Mouse (Mus musculus) limb, embryonic 15.5 days (tissue): ENCODE data around the gene Nop14. TPM values are rescaled to one million over a fixed set of nuclear protein-coding genes. Genes with fewer than 3 reads are reported as not detected.

Experiments used
- ATAC-seq: fragments of 200-750 bp; cut with Nextera tagmentation; 2 replicates; pipeline ENCODE4 v1.8.0; 2017; ENCODE audit warnings: low read depth, moderate TSS enrichment; ENCODE audit not compliant: insufficient number of reproducible peaks, low FRiP score, low TSS enrichment
- H3K27ac ChIP-seq: fragments of 300-500 bp; sonication (generic); 2 replicates; pipeline ENCODE4 v1.5.1; 2015; ENCODE audit warnings: moderate library complexity, mild to moderate bottlenecking, inconsistent platforms
- H3K27me3 ChIP-seq: fragments of 300-500 bp; sonication (generic); 2 replicates; pipeline ENCODE4 v1.6.1; 2015; ENCODE audit warnings: inconsistent platforms
- H3K36me3 ChIP-seq: fragments of 300-500 bp; sonication (generic); 2 replicates; pipeline ENCODE4 v1.6.1; 2015; ENCODE audit warnings: inconsistent platforms
- H3K4me1 ChIP-seq: fragments of 300-500 bp; sonication (generic); 2 replicates; pipeline ENCODE4 v1.6.1; 2015; ENCODE audit warnings: inconsistent platforms
- H3K4me2 ChIP-seq: fragments of 300-500 bp; sonication (generic); 2 replicates; pipeline ENCODE4 v1.6.1; 2015; ENCODE audit warnings: mild to moderate bottlenecking, inconsistent platforms
- H3K4me3 ChIP-seq: fragments of 300-500 bp; sonication (generic); 2 replicates; pipeline ENCODE4 v1.5.1; 2015; ENCODE audit warnings: mild to moderate bottlenecking, inconsistent platforms
- H3K9ac ChIP-seq: fragments of 300-500 bp; sonication (generic); 2 replicates; pipeline ENCODE4 v1.6.1; 2015; ENCODE audit warnings: inconsistent platforms
- H3K9me3 ChIP-seq: fragments of 300-500 bp; sonication (generic); 2 replicates; pipeline ENCODE4 v1.6.1; 2016; ENCODE audit warnings: inconsistent platforms
- WGBS: fragments of 180-500 bp; shearing (Covaris S2); methylation state at CpG from one replicate; pipeline ENCODE4 v1.1.7; 2015; 5-methylcytosine and 5-hydroxymethylcytosine counted together
- polyA plus RNA-seq: library from polyadenylated mRNA; unstranded; fragments of >200 nt; fragmentation: Nextera tagmentation; extraction: Ambion mirVana; gene quantifications from 2 replicates; pipeline ENCODE4 v1.2.1, GENCODE M21; 2015

Gene Nop14
- polyA plus RNA-seq, 1 experiment from 2014 or later: 24.5 TPM

- Histone ChIP-seq H3K9me3 (no peaks in the 10 kb centered on the region), H3K27ac (no peak overlapping the region), H3K4me2 (no peak overlapping the region), H3K27me3 (no peaks in the 10 kb centered on the region), H3K9ac (no peak overlapping the region), H3K36me3 (peaks cover 90% of the 10 kb centered on the region), H3K4me3 (no peak overlapping the region), H3K4me1 (no peaks in the 10 kb centered on the region)
- WGBS: 86% methylated on average over 5 of the region's 5 CpGs
- no peak for ATAC-seq
Observed at GRCm38 (mm10) chr5:34652961-34653360, 7.0 kb downstream of the Nop14 start.

DNA sequence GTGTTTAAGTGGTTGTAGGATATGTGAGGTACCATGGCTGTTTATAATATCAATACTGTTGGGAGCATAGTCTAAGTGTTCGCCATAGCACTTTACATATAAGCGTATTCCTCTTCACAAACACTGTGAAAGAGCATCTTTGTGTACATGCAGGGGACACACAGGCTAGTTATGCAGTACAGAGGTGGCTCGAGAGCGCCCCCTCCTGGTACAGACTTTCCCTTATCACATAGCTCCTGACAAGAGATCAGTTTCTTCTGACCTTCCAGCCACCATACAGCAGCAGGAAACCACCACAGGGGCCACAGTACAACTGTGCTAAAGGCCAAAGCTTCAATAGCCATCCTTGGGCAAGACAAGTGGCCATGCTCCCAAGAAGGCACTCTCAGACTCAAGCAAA, 12.4 kb downstream of the Nop14 start:
- H3K36me3 ChIP-seq: peaks cover 97% of the 10 kb centered on the region
- H3K4me2 ChIP-seq: no peak overlapping the region
- no peak overlapping the region for H3K4me3 ChIP-seq
- ATAC-seq: no peak
- H3K9me3 ChIP-seq: no peaks in the 10 kb centered on the region
- H3K27ac ChIP-seq: no peak overlapping the region
- H3K9ac ChIP-seq: no peak overlapping the region
- H3K4me1 ChIP-seq: no peaks in the 10 kb centered on the region
- no peaks in the 10 kb centered on the region for H3K27me3 ChIP-seq
- WGBS: 56% methylated on average over 4 of the region's 4 CpGs

DNA sequence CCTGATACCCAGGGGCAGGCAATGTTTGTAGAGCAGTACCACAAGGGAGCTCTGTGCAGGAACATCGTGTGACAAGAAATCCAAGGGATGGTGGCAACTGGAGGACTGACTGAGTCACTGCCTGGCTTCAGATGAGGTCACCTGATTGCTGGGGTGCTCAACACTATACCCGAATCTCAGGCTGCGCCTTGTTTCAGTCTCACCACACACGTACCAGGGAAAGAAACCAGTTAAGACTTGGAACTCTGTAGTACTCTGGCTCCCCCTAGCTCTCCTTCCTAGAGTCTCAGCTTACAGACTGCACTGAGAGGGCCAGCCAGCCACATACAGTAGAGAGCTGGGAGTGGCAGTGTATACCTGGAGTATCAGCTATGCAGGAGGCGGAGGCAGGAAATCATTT, 17.0 kb downstream of the Nop14 start:
- Histone ChIP-seq H3K4me3 (no peak overlapping the region), H3K9ac (no peak overlapping the region), H3K27ac (no peak overlapping the region), H3K36me3 (peaks cover 92% of the 10 kb centered on the region), H3K9me3 (no peaks in the 10 kb centered on the region), H3K27me3 (no peaks in the 10 kb centered on the region), H3K4me2 (no peak overlapping the region), H3K4me1 (no peaks in the 10 kb centered on the region)
- 70% methylated on average over 5 of the region's 5 CpGs for WGBS
- ATAC-seq: no peak

DNA sequence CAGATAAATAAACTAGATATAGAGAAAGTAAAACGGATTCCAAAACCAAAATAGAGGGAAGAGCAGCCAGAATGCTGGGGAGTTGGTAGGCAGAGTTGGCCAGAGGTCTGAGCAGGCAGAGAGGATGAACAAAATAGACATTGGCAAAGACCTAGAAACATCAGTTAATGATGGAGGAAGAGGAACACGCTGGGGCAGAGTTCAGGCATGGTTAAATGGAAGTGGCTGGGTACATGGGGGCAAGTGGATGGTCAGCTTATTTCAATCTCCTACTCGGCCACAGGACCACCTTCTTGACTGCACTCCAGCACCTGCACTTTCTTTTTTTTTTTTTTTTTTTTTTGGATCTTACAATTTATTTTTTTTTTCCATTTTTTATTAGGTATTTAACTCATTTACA, 18.0 kb downstream of the Nop14 start:
- no peaks in the 10 kb centered on the region for H3K27me3 ChIP-seq
- H3K4me3 ChIP-seq: no peak overlapping the region
- H3K4me1 ChIP-seq: peaks cover 8% of the 10 kb centered on the region; the same call in 1 of the 2 replicates
- H3K9ac ChIP-seq: no peak overlapping the region
- ATAC-seq: no peak
- WGBS: 90% methylated on average over 3 of the region's 3 CpGs
- peaks cover 89% of the 10 kb centered on the region for H3K36me3 ChIP-seq
- no peaks in the 10 kb centered on the region for H3K9me3 ChIP-seq
- H3K4me2 ChIP-seq: no peak overlapping the region
- H3K27ac ChIP-seq: no peak overlapping the region

DNA sequence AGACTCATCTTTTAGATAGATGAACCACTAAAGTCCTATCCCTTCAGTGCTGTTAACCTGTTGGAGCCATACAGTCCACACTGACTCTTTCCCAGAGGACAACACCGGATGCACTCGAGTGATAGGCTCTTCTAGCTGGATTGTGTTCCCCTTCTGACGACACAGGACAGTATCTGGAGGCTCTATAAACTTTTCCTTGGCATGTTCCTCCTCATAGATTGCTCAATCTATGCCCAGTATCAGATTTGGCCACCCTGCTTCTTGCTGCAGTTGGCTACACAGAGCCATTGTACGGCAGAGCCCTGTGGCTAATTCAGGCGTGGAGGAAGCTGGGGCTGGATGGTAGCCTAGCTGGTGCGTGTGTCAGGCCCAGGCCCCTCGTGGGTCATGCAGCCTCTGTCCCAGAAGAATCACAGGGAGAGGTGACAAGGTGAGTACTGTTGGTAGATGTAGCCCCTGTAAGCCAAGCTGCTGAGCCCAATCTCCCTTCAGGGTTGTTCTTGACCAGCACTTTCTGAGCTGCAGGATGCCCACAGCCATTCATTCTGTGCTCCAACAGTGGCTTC, 22.3 kb downstream of the Nop14 start:
- Histone ChIP-seq H3K36me3 (peaks cover 76% of the 10 kb centered on the region), H3K9ac (peak overlapping the region; percentile 61; the same call in 1 of the 2 replicates), H3K9me3 (no peaks in the 10 kb centered on the region), H3K4me3 (peak overlapping the region; percentile 69), H3K4me1 (peaks cover 32% of the 10 kb centered on the region), H3K27me3 (no peaks in the 10 kb centered on the region), H3K4me2 (peak overlapping the region; percentile 89), H3K27ac (peak overlapping the region; percentile 95; the same call in 1 of the 2 replicates)
- 73% methylated on average over 7 of the region's 7 CpGs for WGBS
- no peak for ATAC-seq

DNA sequence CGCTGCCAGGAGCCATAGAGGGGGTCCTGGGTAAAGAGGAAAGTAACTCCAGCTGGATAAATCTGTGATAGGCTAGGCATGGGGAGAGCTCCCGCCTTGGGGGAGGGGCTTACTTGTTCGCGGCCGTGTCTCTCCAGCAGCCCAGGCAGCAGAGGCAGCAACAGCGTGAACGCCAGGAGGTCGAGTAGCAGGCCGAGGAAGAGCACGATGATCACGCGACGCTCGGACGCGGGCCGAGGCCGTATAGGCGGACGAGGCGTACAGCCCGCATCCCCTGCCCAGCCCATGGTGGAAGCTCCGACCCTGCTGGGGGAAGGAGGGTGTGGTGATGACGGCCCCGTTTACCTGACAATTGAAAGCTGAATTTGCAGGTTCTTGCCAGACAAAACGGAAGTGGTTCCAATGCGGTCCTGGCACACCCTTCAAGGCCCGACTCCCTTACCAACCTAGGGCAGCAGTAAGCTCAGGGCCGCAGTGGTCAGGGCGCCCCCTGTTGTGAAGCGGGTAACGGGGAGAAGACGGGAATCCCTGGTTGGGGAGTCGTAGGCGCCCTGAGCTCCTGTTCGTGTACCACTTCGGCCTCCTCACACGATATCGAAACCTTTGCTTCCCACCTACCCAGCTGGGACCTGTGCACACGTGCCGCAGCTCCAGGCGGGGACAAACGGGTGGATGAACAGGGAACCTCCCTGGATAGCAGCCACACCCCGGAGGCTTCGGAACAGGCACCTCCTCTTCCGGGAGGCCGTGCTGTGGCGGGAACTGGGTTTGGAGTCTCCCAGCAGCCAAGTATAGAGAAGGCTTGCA, 23.3 kb downstream of the Nop14 start, which contains the start of gene Mfsd10:
Gene Mfsd10, minus strand, starts transcription at position 732 of the 807 bp plus-strand sequence.
- H3K4me3 ChIP-seq: peak within 1 kb of the TSS; percentile 69
- peak within 1 kb of the TSS; percentile 95 for H3K27ac ChIP-seq
- H3K27me3 ChIP-seq: no peaks in the 10 kb centered on the region
- peak within 1 kb of the TSS; percentile 89 for H3K4me2 ChIP-seq
- under 1% methylated on average over 48 of the region's 48 CpGs for WGBS
- H3K36me3 ChIP-seq: peaks cover 82% of the 10 kb centered on the region
- peak; percentile 85 for ATAC-seq
- H3K4me1 ChIP-seq: peaks cover 32% of the 10 kb centered on the region
- H3K9me3 ChIP-seq: no peaks in the 10 kb centered on the region
- peak within 1 kb of the TSS; percentile 61 for H3K9ac ChIP-seq

GRCm38 (mm10) chr5:34635665-34636192, 24.2 kb downstream of the Nop14 start:
- 60% methylated on average over 10 of the region's 10 CpGs for whole genome bisulfite sequencing
- Histone ChIP-seq H3K4me2 (peak overlapping the region; percentile 89), H3K27me3 (no peaks in the 10 kb centered on the region), H3K9me3 (no peaks in the 10 kb centered on the region), H3K4me1 (peaks cover 32% of the 10 kb centered on the region), H3K9ac (0 out of 2 replicates have a peak overlapping the region, but pooled peaks have one; percentile 61), H3K4me3 (peak overlapping the region; percentile 69), H3K27ac (peak overlapping the region; percentile 43), H3K36me3 (peaks cover 82% of the 10 kb centered on the region)
- ATAC-seq: no peak

GRCm38 (mm10) chr5:34634746-34635400, 25.1 kb downstream of the Nop14 start:
- Histone ChIP-seq H3K36me3 (peaks cover 82% of the 10 kb centered on the region), H3K4me2 (no peak overlapping the region), H3K9me3 (no peaks in the 10 kb centered on the region), H3K4me3 (no peak overlapping the region), H3K9ac (0 out of 2 replicates have a peak overlapping the region, but pooled peaks have one; percentile 7), H3K4me1 (peaks cover 32% of the 10 kb centered on the region), H3K27ac (peak overlapping the region; percentile 59; the same call in 1 of the 2 replicates), H3K27me3 (no peaks in the 10 kb centered on the region)
- no peak for ATAC-seq
- WGBS: 91% methylated on average over 13 of the region's 13 CpGs

- peak overlapping the region; percentile 59 for H3K27ac ChIP-seq
- WGBS: 51% methylated on average over 4 of the region's 4 CpGs
- peaks cover 32% of the 10 kb centered on the region for H3K4me1 ChIP-seq
- H3K9me3 ChIP-seq: no peaks in the 10 kb centered on the region
- no peak overlapping the region for H3K4me3 ChIP-seq
- H3K4me2 ChIP-seq: no peak overlapping the region
- peaks cover 82% of the 10 kb centered on the region for H3K36me3 ChIP-seq
- H3K9ac ChIP-seq: no peak overlapping the region
- ATAC-seq: no peak
- H3K27me3 ChIP-seq: no peaks in the 10 kb centered on the region
Observed at GRCm38 (mm10) chr5:34633641-34634040, 26.3 kb downstream of the Nop14 start.

DNA sequence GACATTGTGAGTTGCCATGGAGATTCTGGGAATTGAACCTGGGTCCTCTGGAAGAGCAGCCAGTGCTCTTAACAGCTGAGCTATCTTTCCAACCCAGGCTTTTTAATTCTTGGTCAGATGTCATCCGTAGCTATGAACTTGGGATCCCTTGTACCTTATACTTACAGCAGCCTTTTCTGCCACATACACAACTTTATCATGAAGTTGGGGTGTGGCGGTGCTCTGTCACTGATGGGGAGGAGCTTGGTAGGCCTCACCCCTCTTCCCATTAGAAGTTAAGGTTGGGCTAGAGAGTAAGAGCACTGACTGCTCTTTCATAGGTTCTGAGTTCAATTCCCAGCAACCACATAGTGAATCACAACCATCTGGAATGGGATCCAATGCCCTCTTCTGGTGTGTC, 27.0 kb downstream of the Nop14 start:
- no peak overlapping the region for H3K27ac ChIP-seq
- H3K4me3 ChIP-seq: no peak overlapping the region
- H3K27me3 ChIP-seq: no peaks in the 10 kb centered on the region
- WGBS: 92% methylated on average over 2 of the region's 2 CpGs
- peaks cover 82% of the 10 kb centered on the region for H3K36me3 ChIP-seq
- H3K4me1 ChIP-seq: peaks cover 32% of the 10 kb centered on the region
- H3K9ac ChIP-seq: no peak overlapping the region
- no peaks in the 10 kb centered on the region for H3K9me3 ChIP-seq
- no peak overlapping the region for H3K4me2 ChIP-seq
- ATAC-seq: no peak

DNA sequence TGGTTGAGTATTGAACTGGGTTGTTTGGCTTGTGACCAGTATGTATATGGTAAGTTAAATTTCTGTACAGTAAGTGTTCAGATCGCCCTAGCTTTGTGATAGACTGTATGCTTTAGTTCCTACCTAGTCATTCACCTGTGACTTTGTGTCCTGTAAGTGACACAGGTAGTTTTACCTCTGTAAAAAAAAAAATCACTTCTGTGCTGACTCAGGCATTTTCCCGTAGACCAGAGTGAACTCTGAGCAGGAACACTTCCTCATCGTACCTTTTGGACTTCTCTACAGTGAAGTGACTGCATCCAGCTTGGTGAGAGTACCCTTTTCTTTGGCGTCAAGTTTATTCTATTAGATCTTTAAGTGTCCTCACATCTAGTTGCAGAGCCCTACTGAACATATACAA, 50.0 kb downstream of the Nop14 start:
- ATAC-seq: no peak

More for the DNA sequence above, 50.0 kb downstream of the Nop14 start:
- Histone ChIP-seq H3K9me3 (no peaks in the 10 kb centered on the region), H3K4me3 (no peak overlapping the region), H3K4me2 (no peak overlapping the region), H3K27me3 (no peaks in the 10 kb centered on the region), H3K9ac (no peak overlapping the region), H3K27ac (no peak overlapping the region), H3K36me3 (peaks cover 73% of the 10 kb centered on the region), H3K4me1 (no peaks in the 10 kb centered on the region)
- WGBS: 91% methylated on average over 4 of the region's 4 CpGs
